Mouse (Mus musculus) colon, adult 2 months (tissue): Measurements from ENCODE around the gene Cphx2. TPM values are rescaled to one million over a fixed set of nuclear protein-coding genes. Genes with fewer than 3 reads are reported as not detected.

Experiments used
- polyA plus RNA-seq: library from polyadenylated mRNA; depleted of rRNA; stranded (reverse); fragments of >200 nt; gene quantifications from 2 replicates; pipeline ENCODE4 v1.2.3, GENCODE M21; 2012; rRNA removed

Gene Cphx2
- polyA plus RNA-seq = not detected in 2 replicates

DNA sequence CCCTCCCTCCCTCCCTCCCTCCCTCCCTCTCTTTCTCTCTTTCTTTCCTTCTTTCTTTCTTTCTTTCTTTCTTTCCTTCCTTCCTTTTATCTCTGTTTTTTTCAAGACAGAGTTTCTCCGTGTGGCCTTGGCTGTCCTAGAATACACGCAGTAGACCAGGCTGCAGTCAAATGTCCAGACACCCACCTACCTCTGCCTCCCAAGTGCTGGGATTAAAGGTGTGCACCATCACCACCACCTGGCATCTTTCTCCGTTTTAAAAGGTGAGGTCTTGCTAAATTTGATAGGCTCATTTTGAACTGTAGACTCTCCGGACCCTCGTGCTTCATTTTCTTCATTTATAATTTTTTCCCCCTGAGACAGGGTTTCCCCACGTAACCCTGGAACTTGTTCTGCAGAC lies at the start of gene Cphx2:
Gene Cphx2 (plus strand): TSS at position 301 of the 400 bp plus-strand sequence.

DNA sequence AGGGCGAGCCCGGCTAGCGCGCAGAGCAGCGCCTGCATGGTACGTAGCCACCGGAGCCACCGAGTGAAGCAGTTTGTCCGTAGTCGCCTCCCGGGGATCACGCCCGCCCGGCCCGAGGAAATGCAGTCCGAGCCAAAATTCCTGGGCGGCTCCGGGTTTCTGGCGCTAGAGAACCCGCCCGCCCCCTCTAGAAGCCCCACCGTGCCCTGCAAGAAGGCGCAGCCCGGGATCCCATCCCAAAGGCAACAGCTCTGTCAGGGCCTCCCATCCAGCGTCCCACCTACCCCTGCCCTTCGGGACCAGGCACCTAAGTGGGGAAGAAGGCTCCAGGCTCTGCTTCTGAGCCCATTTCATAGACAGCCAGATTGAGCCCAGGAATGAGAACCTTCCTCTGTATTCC lies 38.7 kb upstream of the Cphx2 start, which contains the start of gene Gm9780:
Gene Gm9780 (minus strand): TSS at position 101 of the 400 bp plus-strand sequence.

DNA sequence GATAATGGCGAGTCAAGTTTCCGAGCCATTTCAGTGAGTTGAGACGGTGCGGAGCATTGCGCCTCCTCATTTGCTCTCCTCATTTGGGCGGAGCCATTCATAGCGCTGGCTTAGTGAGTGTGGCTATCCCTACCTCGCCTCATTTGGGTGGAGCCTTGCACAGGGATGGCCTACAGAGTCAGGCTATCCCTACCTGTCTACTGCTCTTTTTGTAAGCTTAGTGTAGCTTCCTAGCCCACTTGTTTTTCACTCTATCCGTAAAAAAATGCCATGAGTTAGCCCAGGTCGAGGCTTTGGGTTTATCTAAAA lies 14.0 kb upstream of the Cphx2 start, which contains the start of gene Tmem254c:
Gene Tmem254c (minus strand): TSS at position 31 of the 309 bp plus-strand sequence.

DNA sequence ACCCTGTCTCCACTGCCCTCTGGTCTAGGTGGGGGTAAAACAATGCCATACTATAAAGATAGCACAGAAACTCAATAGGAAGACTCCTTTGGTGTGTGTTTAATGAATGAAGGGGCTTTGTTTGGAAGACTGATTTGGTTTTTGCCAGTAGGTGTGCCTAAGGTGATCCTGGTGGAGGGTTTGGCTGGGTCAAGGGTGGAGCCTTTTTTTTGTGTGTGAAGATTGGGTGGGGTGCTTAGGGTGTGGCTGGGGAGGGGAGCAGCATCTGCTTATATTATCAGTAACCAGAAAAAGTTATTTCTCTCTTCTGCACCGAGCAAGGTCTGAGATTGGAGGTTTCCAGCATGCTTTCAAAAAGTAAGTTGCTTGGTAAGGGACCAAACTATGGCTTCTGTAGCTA lies 681 bp downstream of the Cphx2 start, which contains the start of gene Cphx3:
Gene Cphx3 (plus strand): TSS at position 301 of the 400 bp plus-strand sequence.

DNA sequence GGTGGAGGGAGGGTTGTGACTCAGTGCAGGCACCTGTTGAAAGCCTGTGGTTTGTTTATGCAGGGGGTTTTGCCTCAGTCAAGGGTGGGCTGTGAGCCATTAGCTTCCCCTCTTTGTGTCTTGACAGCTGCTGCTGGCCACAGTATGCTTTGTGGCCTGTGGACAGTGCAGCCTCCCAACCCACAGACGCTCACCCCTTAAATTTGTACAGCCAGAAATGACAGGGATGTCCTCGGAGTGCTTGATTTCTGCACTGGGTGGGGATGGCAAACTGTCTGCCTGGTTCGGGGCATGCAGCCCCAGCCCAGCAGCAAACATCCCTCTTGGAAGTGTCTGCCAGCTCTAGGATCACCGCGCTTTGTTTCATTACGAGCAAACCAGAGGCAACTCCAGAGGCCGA lies 36.8 kb downstream of the Cphx2 start, which contains the start of gene Duxbl2:
Gene Duxbl2 (plus strand): TSS at position 200 of the 400 bp plus-strand sequence.

Other genes with a start within 250 kb of the Cphx2 start
- 339 and 371 TPM in 2 replicates for gene Anxa11, start 239.4 kb upstream of the Cphx2 start, polyA plus RNA-seq
- 3.7 TPM in 2 replicates for gene Plac9a, start 178.4 kb upstream of the Cphx2 start, polyA plus RNA-seq
- gene Tmem254a, start 153.8 kb upstream of the Cphx2 start, polyA plus RNA-seq = 33.8 and 40.2 TPM in 2 replicates
- 0.88 and 1.0 TPM in 2 replicates for gene Cphx1, start 143.2 kb upstream of the Cphx2 start, polyA plus RNA-seq
- gene Duxbl1, start 102.9 kb upstream of the Cphx2 start, polyA plus RNA-seq = 0.42 TPM in 1 of 2 replicates, not detected in the other
- gene Gm9780, start 38.8 kb upstream of the Cphx2 start, polyA plus RNA-seq = 262 and 350 TPM in 2 replicates
- 59.4 and 117 TPM in 2 replicates for gene Tmem254c, start 14.2 kb upstream of the Cphx2 start, polyA plus RNA-seq
- gene Cphx3, start 781 bp downstream of the Cphx2 start, polyA plus RNA-seq = not detected in 2 replicates
- 0.10 and 0.51 TPM in 2 replicates for gene Duxbl2, start 36.8 kb downstream of the Cphx2 start, polyA plus RNA-seq
- gene Plac9b, start 101.0 kb downstream of the Cphx2 start, polyA plus RNA-seq = 39.2 and 41.2 TPM in 2 replicates
- 70.6 and 71.6 TPM in 2 replicates for gene Tmem254b, start 125.5 kb downstream of the Cphx2 start, polyA plus RNA-seq
- 0.07 and 0.37 TPM in 2 replicates for gene Duxbl3, start 176.4 kb downstream of the Cphx2 start, polyA plus RNA-seq